Mouse (Mus musculus): ENCODE data around the gene Oprm1. TPM values are rescaled to one million over a fixed set of nuclear protein-coding genes. Genes with fewer than 3 reads are reported as not detected.

Gene Oprm1
- total and polyA plus RNA-seq, 2 experiments from 2014 or later: 2.4 to 12.3 TPM

GRCm38 (mm10) chr10:7004980-7005538, 246.8 kb downstream of the Oprm1 start:
- H3K36me3 ChIP-seq (ENCODE audit: insufficient read depth): no peaks in the 10 kb centered on the region
- no peak for TF ChIP-seq CTCF (IDR thresholded peaks at IDR 0.05; ENCODE audit: low read depth)
- no peaks in the 10 kb centered on the region for H3K4me1 ChIP-seq (ENCODE audit: insufficient read depth)
- no peak overlapping the region for H3K4me3 ChIP-seq (ENCODE audit: low read depth, low read length)
- H3K27ac ChIP-seq (ENCODE audit: low read depth, low read length): no peak overlapping the region
- WGBS: 29% methylated on average over 5 of the region's 5 CpGs
- no peaks in the 10 kb centered on the region for H3K27me3 ChIP-seq (ENCODE audit: insufficient read depth, low read length)
- DNase-seq (no peak), ATAC-seq (no peak)
- H3K9ac ChIP-seq: no peak overlapping the region
- no peaks in the 10 kb centered on the region for H3K9me3 ChIP-seq (ENCODE audit: low read length)
- no peak overlapping the region for H3K4me2 ChIP-seq (ENCODE audit: low read depth)

GRCm38 (mm10) chr10:7010543-7010942, 252.2 kb downstream of the Oprm1 start:
- H3K36me3 ChIP-seq (ENCODE audit: insufficient read depth): no peaks in the 10 kb centered on the region
- no peak overlapping the region for H3K9ac ChIP-seq
- DNase-seq (no peak), ATAC-seq (no peak)
- H3K4me2 ChIP-seq (ENCODE audit: low read depth): no peak overlapping the region
- no peaks in the 10 kb centered on the region for H3K4me1 ChIP-seq (ENCODE audit: insufficient read depth)
- H3K4me3 ChIP-seq (ENCODE audit: low read depth, low read length): no peak overlapping the region
- H3K9me3 ChIP-seq (ENCODE audit: low read length): no peaks in the 10 kb centered on the region
- 86% methylated on average over 8 of the region's 8 CpGs for WGBS
- no peak overlapping the region for H3K27ac ChIP-seq (ENCODE audit: low read depth, low read length)
- H3K27me3 ChIP-seq (ENCODE audit: insufficient read depth, low read length): no peaks in the 10 kb centered on the region
- TF ChIP-seq CTCF (IDR thresholded peaks at IDR 0.05; ENCODE audit: low read depth): no peak

- 56% methylated on average over 1 of the region's 1 CpGs for WGBS
- Histone ChIP-seq H3K9ac (no peak overlapping the region), H3K4me2 (ENCODE audit: low read depth) (no peak overlapping the region), H3K4me3 (ENCODE audit: low read depth, low read length) (no peak overlapping the region), H3K4me1 (ENCODE audit: insufficient read depth) (no peaks in the 10 kb centered on the region), H3K36me3 (ENCODE audit: insufficient read depth) (no peaks in the 10 kb centered on the region), H3K27ac (ENCODE audit: low read depth, low read length) (no peak overlapping the region), H3K27me3 (ENCODE audit: insufficient read depth, low read length) (no peaks in the 10 kb centered on the region), H3K9me3 (ENCODE audit: low read length) (no peaks in the 10 kb centered on the region)
- no peak for ATAC-seq
- TF ChIP-seq CTCF (IDR thresholded peaks at IDR 0.05; ENCODE audit: low read depth): no peak
- no peak for DNase-seq
Measured at GRCm38 (mm10) chr10:7015199-7015598, 256.9 kb downstream of the Oprm1 start.

- DNase-seq (peak; percentile 43), ATAC-seq (peak; percentile 64)
- Histone ChIP-seq H3K4me3 (ENCODE audit: low read depth, low read length) (no peak overlapping the region), H3K27me3 (ENCODE audit: insufficient read depth, low read length) (no peaks in the 10 kb centered on the region), H3K4me1 (ENCODE audit: insufficient read depth) (no peaks in the 10 kb centered on the region), H3K4me2 (ENCODE audit: low read depth) (no peak overlapping the region), H3K27ac (ENCODE audit: low read depth, low read length) (no peak overlapping the region), H3K9ac (no peak overlapping the region), H3K36me3 (ENCODE audit: insufficient read depth) (no peaks in the 10 kb centered on the region), H3K9me3 (ENCODE audit: low read length) (no peaks in the 10 kb centered on the region)
- WGBS: 62% methylated on average over 7 of the region's 7 CpGs
- no peak for TF ChIP-seq CTCF (IDR thresholded peaks at IDR 0.05; ENCODE audit: low read depth)
Measured at GRCm38 (mm10) chr10:7019781-7020386, 261.6 kb downstream of the Oprm1 start.

GRCm38 (mm10) chr10:7020551-7020950, 262.2 kb downstream of the Oprm1 start:
- WGBS: 92% methylated on average over 9 of the region's 9 CpGs
- Histone ChIP-seq H3K36me3 (ENCODE audit: insufficient read depth) (no peaks in the 10 kb centered on the region), H3K27ac (ENCODE audit: low read depth, low read length) (no peak overlapping the region), H3K4me1 (ENCODE audit: insufficient read depth) (no peaks in the 10 kb centered on the region), H3K9me3 (ENCODE audit: low read length) (no peaks in the 10 kb centered on the region), H3K9ac (no peak overlapping the region), H3K27me3 (ENCODE audit: insufficient read depth, low read length) (no peaks in the 10 kb centered on the region), H3K4me2 (ENCODE audit: low read depth) (no peak overlapping the region), H3K4me3 (ENCODE audit: low read depth, low read length) (no peak overlapping the region)
- ATAC-seq: no peak
- no peak for TF ChIP-seq CTCF (IDR thresholded peaks at IDR 0.05; ENCODE audit: low read depth)
- DNase-seq: no peak

GRCm38 (mm10) chr10:7025028-7025427, 266.7 kb downstream of the Oprm1 start:
- DNase-seq (no peak), ATAC-seq (no peak)
- H3K9ac ChIP-seq: no peak overlapping the region
- no peak overlapping the region for H3K27ac ChIP-seq (ENCODE audit: low read depth, low read length)
- no peak overlapping the region for H3K4me3 ChIP-seq (ENCODE audit: low read depth, low read length)
- no peaks in the 10 kb centered on the region for H3K27me3 ChIP-seq (ENCODE audit: insufficient read depth, low read length)
- no peaks in the 10 kb centered on the region for H3K9me3 ChIP-seq (ENCODE audit: low read length)
- H3K36me3 ChIP-seq (ENCODE audit: insufficient read depth): no peaks in the 10 kb centered on the region
- 76% methylated on average over 1 of the region's 1 CpGs for WGBS
- TF ChIP-seq CTCF (IDR thresholded peaks at IDR 0.05; ENCODE audit: low read depth): no peak
- no peak overlapping the region for H3K4me2 ChIP-seq (ENCODE audit: low read depth)
- H3K4me1 ChIP-seq (ENCODE audit: insufficient read depth): no peaks in the 10 kb centered on the region

GRCm38 (mm10) chr10:7033459-7033858, 275.2 kb downstream of the Oprm1 start:
- Histone ChIP-seq H3K4me3 (ENCODE audit: low read depth, low read length) (no peak overlapping the region), H3K27me3 (ENCODE audit: insufficient read depth, low read length) (no peaks in the 10 kb centered on the region), H3K9me3 (ENCODE audit: low read length) (no peaks in the 10 kb centered on the region), H3K4me2 (ENCODE audit: low read depth) (no peak overlapping the region), H3K27ac (ENCODE audit: low read depth, low read length) (no peak overlapping the region), H3K4me1 (ENCODE audit: insufficient read depth) (no peaks in the 10 kb centered on the region), H3K9ac (no peak overlapping the region), H3K36me3 (ENCODE audit: insufficient read depth) (no peaks in the 10 kb centered on the region)
- 86% methylated on average over 2 of the region's 2 CpGs for WGBS
- DNase-seq (no peak), ATAC-seq (peak; percentile 48; the same call in 1 of the 2 replicates)
- TF ChIP-seq CTCF (IDR thresholded peaks at IDR 0.05; ENCODE audit: low read depth): no peak

All from forebrain, postnatal 0 days (tissue).